ENCODE assay signal across 23 mouse cellular contexts in the genomic region with DNA sequence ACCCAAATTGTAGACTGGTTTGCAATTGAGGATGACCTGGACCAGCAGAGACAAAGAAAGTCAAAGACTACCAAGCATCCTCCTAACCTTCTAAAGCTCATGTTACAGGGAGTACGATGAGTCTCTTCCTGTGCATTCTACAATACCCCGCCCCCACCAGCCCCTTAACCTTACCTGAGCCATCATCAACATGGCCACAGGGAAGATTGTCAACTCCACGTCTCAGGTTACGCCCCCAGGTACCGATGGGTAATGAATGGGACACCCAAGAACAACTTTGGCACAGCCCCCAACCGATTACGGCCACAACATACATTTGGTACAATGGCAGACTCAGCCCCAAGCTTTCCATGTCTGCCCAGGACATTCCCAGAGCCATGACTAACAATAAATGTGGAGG. TPM values are rescaled to one million over a fixed set of nuclear protein-coding genes. Genes with fewer than 3 reads are reported as not detected.
"Had no signal": no experiment of that assay in that cellular context is flagged by ENCODE, and none has a peak within 500 bp of the region (broad histone marks: within the 10 kb centered on the region; RNA-seq: fewer than 3 reads in every experiment).

No protein-coding gene starts in this region.

- H3K4me1 ChIP-seq: neural tube, embryonic 12.5 days; neural tube, embryonic 13.5 days; neural tube, embryonic 15.5 days; stomach, embryonic 15.5 days had no signal

- H3K4me3 ChIP-seq: neural tube, embryonic 12.5 days; neural tube, embryonic 13.5 days; neural tube, embryonic 15.5 days; stomach, embryonic 15.5 days had no signal

- DNase-seq: retina, postnatal 1 day; right cerebral cortex, adult 18-20 months; right cerebral cortex, postnatal 14 days; right cerebral cortex, postnatal 25 days; right cerebral cortex, postnatal 4 days; thymus, adult 18-20 months; thymus, adult 2 months; thymus, postnatal 14 days; thymus, postnatal 25 days; thymus, postnatal 36 days; thymus, postnatal 4 days had no signal

- H3K36me3 ChIP-seq: neural tube, embryonic 12.5 days; neural tube, embryonic 13.5 days; neural tube, embryonic 15.5 days; stomach, embryonic 15.5 days had no signal

- H3K27me3 ChIP-seq: neural tube, embryonic 12.5 days; neural tube, embryonic 13.5 days; neural tube, embryonic 15.5 days; stomach, embryonic 15.5 days had no signal

- H3K9ac ChIP-seq: neural tube, embryonic 12.5 days; neural tube, embryonic 13.5 days; neural tube, embryonic 15.5 days; stomach, embryonic 15.5 days had no signal

- H3K27ac ChIP-seq: neural tube, embryonic 12.5 days; neural tube, embryonic 13.5 days; neural tube, embryonic 15.5 days; stomach, embryonic 15.5 days; stomach, postnatal 0 days had no signal

- H3K9me3 ChIP-seq: neural tube, embryonic 12.5 days; neural tube, embryonic 13.5 days; neural tube, embryonic 15.5 days; stomach, embryonic 15.5 days had no signal

RNA-seq across cellular contexts. Expression of gene Acsbg2, which starts 33.7 kb away (rescaled TPM):
- polyA plus RNA-seq: neural tube, embryonic 12.5 days; neural tube, embryonic 13.5 days; neural tube, embryonic 14.5 days; neural tube, embryonic 15.5 days; small intestine, adult 2 months; spleen, adult 2 months; stomach, embryonic 14.5 days; stomach, embryonic 15.5 days; stomach, embryonic 16.5 days; thymus, postnatal 0 days; urinary bladder, adult 2 months had no signal

RNA-seq across cellular contexts. Expression of gene 1700061G19Rik, which starts 34.8 kb away (rescaled TPM):
- polyA plus RNA-seq: small intestine, adult 2 months had no signal
